In the genomic region with DNA sequence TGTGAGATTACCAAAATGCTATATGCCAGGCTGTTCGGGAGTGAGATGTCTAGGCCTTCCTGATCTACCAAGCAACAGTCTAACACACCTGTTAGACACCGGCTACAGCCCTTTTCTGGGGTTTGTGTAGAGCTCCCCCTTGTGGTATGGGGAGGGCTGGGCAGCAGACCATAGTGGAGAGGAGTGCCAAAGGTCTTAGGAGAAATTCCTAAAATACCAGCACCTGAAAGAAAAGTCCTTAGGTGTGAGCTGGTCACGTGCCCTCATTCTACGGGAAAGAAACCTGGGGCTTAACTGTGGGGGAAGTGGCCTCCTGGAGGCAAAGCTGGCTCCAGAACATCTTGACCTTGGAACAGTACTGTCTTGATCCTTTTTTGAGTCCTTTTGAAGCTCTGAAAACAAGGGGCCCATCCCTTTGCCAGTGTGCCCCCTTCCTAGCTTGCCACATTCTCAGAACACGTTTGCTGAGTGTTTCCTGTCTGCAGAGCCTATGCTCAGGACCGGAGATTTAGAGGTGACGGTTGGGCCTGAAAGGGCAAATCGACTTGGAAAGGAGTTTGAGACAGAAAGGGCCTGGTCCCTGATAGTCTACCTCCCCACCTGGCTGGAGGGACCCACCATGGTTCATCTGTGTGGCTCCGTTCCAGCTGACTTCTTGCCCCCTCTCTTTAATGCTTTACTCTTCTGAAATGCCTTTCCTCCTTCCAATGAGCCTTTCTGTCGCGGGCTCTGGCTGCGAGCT, we compare ENCODE assay signal across 9 mouse cellular contexts. TPM values are rescaled to one million over a fixed set of nuclear protein-coding genes. Genes with fewer than 3 reads are reported as not detected.
A peak's percentile ranks its signal among the peaks of the same experiment; 100 is the strongest.
DNase-seq lines count a peak whose midpoint lies in the region; ATAC-seq and TF ChIP-seq lines count a peak whose summit lies in the region.
"Had no signal": no experiment of that assay in that cellular context is flagged by ENCODE, and none has a peak within 500 bp of the region (broad histone marks: within the 10 kb centered on the region; RNA-seq: fewer than 3 reads in every experiment).

No protein-coding gene starts in this region.

- no peaks in the 10 kb centered on the region for H3K36me3 ChIP-seq in heart, adult 2 months (ENCODE audit: control insufficient read depth, insufficient read depth, low read length)
- H3K36me3 ChIP-seq in lung, embryonic 16.5 days (ENCODE audit: control insufficient read depth, insufficient read depth, low read length): no peaks in the 10 kb centered on the region

- 39% methylated on average over 12 of the region's 12 CpGs for WGBS in heart, adult 2 months
- WGBS in lung, embryonic 16.5 days: 33% methylated on average over 12 of the region's 12 CpGs

- H3K27me3 ChIP-seq in heart, adult 2 months (ENCODE audit: control insufficient read depth, insufficient read depth, low read length): no peaks in the 10 kb centered on the region
- H3K27me3 ChIP-seq in lung, embryonic 16.5 days (ENCODE audit: control insufficient read depth, insufficient read depth, low read depth, low read length): no peaks in the 10 kb centered on the region

- no peak overlapping the region; the same call in 1 of the 2 replicates for H3K27ac ChIP-seq in heart, adult 2 months
- no peak overlapping the region for H3K27ac ChIP-seq in lung, embryonic 16.5 days (ENCODE audit: low read length)

- peak; percentile 99 for TF ChIP-seq EP300 in heart, adult 2 months (IDR thresholded peaks at IDR 0.05; ENCODE audit: insufficient read depth, low read depth, low read length)

- peak; percentile 80 for TF ChIP-seq POLR2A in heart, adult 2 months (IDR thresholded peaks at IDR 0.05; ENCODE audit: insufficient read depth, low read depth, low read length)

- peak; percentile 92 for TF ChIP-seq CTCF in heart, adult 2 months (IDR thresholded peaks at IDR 0.05)

- no peak overlapping the region for H3K9ac ChIP-seq in heart, adult 2 months (ENCODE audit: low read depth, low read length)
- H3K9ac ChIP-seq in lung, embryonic 16.5 days (ENCODE audit: low read length): peak overlapping the region; percentile 17; the same call in 1 of the 2 replicates

- intact Hi-C loops in heart, adult 2 months (cut with DNase I): loop anchor here (1.0 to 2.0 kb wide), 3 partner anchors 39 to 97 kb away; a partner anchor contains a TSS

- H3K9me3 ChIP-seq in lung, embryonic 16.5 days (ENCODE audit: control insufficient read depth, low read length): no peaks in the 10 kb centered on the region

- H3K79me2 ChIP-seq in heart, adult 2 months (replicated peaks; ENCODE audit: control insufficient read depth, insufficient read depth, low read length): no peaks in the 10 kb centered on the region

- H3K4me1 ChIP-seq in heart, adult 2 months (ENCODE audit: control insufficient read depth, insufficient read depth, low read length): no peaks in the 10 kb centered on the region
- H3K4me1 ChIP-seq in lung, embryonic 16.5 days (replicated peaks; ENCODE audit: control insufficient read depth, insufficient read depth, low read length): no peaks in the 10 kb centered on the region; the same call in 1 of the 2 replicates

- no peak for ATAC-seq in CD4-positive, CD25-positive, alpha-beta regulatory T cell, adult 4 months
- ATAC-seq in lung, embryonic 16.5 days (ENCODE audit: low read depth): peak; percentile 80

- H3K4me3 ChIP-seq in heart, adult 2 months: no peak overlapping the region
- no peak overlapping the region for H3K4me3 ChIP-seq in lung, embryonic 16.5 days (ENCODE audit: low read length)

- peak; percentile 79 for DNase-seq in CD4-positive, CD25-positive, alpha-beta regulatory T cell, adult 2 months (ENCODE audit: low read depth, low spot score)
- DNase-seq in MN1 (ENCODE audit: low spot score): peak; percentile 68
- peak; percentile 53 for DNase-seq in cerebellum, adult 9-11 months
- DNase-seq in heart, adult 2 months: peak; percentile 78 to 79
- peak; percentile 84 for DNase-seq in kidney, postnatal 10 days
- peak; percentile 25 to 58 for DNase-seq in spleen, adult 18-20 months

- no peak overlapping the region for H3K4me2 ChIP-seq in lung, embryonic 16.5 days (ENCODE audit: low read depth, low read length)

RNA-seq across cellular contexts. Expression of a gene that starts 3.5 kb away (rescaled TPM):
- polyA plus RNA-seq in CD4-positive, CD25-positive, alpha-beta regulatory T cell, adult 4 months (2017; shearing (Covaris generic)): not detected
- total RNA-seq in heart, adult 2 months (2021): under 1 TPM in 1 of 2 experiments, not detected in 1; 0.30 TPM
- 1.8 and 2.9 TPM in 2 replicates for polyA plus RNA-seq in heart, adult 2 months (2012; rRNA removed)
- 1.2 and 1.7 TPM in 2 replicates for polyA plus RNA-seq in lung, embryonic 16.5 days (2015; fragmentation: Nextera tagmentation; extraction: Ambion mirVana)

RNA-seq across cellular contexts. Expression of a gene that starts 7.1 kb away (rescaled TPM):
- polyA plus RNA-seq in CD4-positive, CD25-positive, alpha-beta regulatory T cell, adult 4 months (2017; shearing (Covaris generic)): not detected
- total RNA-seq in heart, adult 2 months (2021): not detected
- polyA plus RNA-seq in heart, adult 2 months (2012; rRNA removed): not detected in 2 replicates
- polyA plus RNA-seq in lung, embryonic 16.5 days (2015; fragmentation: Nextera tagmentation; extraction: Ambion mirVana): not detected in 2 replicates
- polyA plus RNA-seq: liver, embryonic 16.5 days had no signal

RNA-seq across cellular contexts. Expression of a gene that starts 13.7 kb away (rescaled TPM):
- polyA plus RNA-seq in CD4-positive, CD25-positive, alpha-beta regulatory T cell, adult 4 months (2017; shearing (Covaris generic)): not detected
- total RNA-seq in heart, adult 2 months (2021): 1 to 10 TPM; 1.9 to 3.0 TPM
- 5.1 and 5.4 TPM in 2 replicates for polyA plus RNA-seq in heart, adult 2 months (2012; rRNA removed)
- 24.6 and 26.0 TPM in 2 replicates for polyA plus RNA-seq in lung, embryonic 16.5 days (2015; fragmentation: Nextera tagmentation; extraction: Ambion mirVana)

RNA-seq across cellular contexts. Expression of a gene that starts 26.7 kb away (rescaled TPM):
- polyA plus RNA-seq in CD4-positive, CD25-positive, alpha-beta regulatory T cell, adult 4 months (2017; shearing (Covaris generic)): 1 to 10 TPM in 1 of 2 experiments, under 1 TPM in 1; 0.71 to 1.1 TPM
- 1 to 10 TPM; 1.7 to 2.3 TPM for total RNA-seq in heart, adult 2 months (2021)
- 13.0 and 13.8 TPM in 2 replicates for polyA plus RNA-seq in heart, adult 2 months (2012; rRNA removed)
- 27.2 and 28.3 TPM in 2 replicates for polyA plus RNA-seq in lung, embryonic 16.5 days (2015; fragmentation: Nextera tagmentation; extraction: Ambion mirVana)

RNA-seq across cellular contexts. Expression of a gene that starts 27.1 kb away (rescaled TPM):
- polyA plus RNA-seq in CD4-positive, CD25-positive, alpha-beta regulatory T cell, adult 4 months (2017; shearing (Covaris generic)): not detected
- over 10,000 TPM; 19,033 to 21,149 TPM for total RNA-seq in heart, adult 2 months (2021)
- polyA plus RNA-seq in heart, adult 2 months (2012; rRNA removed): 6,249 and 7,266 TPM in 2 replicates
- 111 and 179 TPM in 2 replicates for polyA plus RNA-seq in lung, embryonic 16.5 days (2015; fragmentation: Nextera tagmentation; extraction: Ambion mirVana)
